Mouse (Mus musculus): ENCODE measurements around the gene Mrpl49. TPM values are rescaled to one million over a fixed set of nuclear protein-coding genes. Genes with fewer than 3 reads are reported as not detected.

Gene Mrpl49
- polyA plus RNA-seq, 1 experiment from 2014 or later, result 80.2 TPM

DNA sequence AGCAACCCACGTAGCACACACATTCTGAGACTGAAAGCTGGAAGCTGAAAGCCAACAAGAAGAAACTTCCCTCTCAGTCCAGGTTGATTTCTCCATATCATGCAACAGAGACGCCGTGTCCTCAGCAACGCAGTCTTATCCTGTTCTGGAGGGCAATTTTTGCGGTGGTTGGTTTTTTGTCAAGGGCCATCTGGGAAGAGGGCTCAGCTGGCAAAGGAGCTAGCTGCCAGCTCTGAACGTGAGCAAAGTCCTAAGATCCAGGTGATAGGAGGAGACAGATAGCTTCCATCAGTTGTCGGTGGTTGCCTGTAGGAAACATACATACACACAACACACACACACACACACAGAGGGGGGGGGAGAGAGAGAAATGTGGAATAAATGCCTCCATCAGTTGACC is 19.3 kb downstream of the Mrpl49 start:
- Histone ChIP-seq H3K36me3 (ENCODE audit: insufficient read depth) (no peaks in the 10 kb centered on the region), H3K9me3 (ENCODE audit: low read depth, low read length) (no peaks in the 10 kb centered on the region), H3K4me2 (no peak overlapping the region), H3K9ac (no peak overlapping the region), H3K27ac (ENCODE audit: low read depth) (no peak overlapping the region), H3K27me3 (ENCODE audit: insufficient read depth, low read length) (no peaks in the 10 kb centered on the region), H3K4me1 (ENCODE audit: insufficient read depth) (no peaks in the 10 kb centered on the region), H3K4me3 (ENCODE audit: low read depth, low read length) (no peak overlapping the region)
- no peak for TF ChIP-seq CTCF (IDR thresholded peaks at IDR 0.05; ENCODE audit: low read depth)
- no peak for DNase-seq
- WGBS, result 80% methylated on average over 7 of the region's 7 CpGs
- ATAC-seq (ENCODE audit: insufficient read depth), result no peak

DNA sequence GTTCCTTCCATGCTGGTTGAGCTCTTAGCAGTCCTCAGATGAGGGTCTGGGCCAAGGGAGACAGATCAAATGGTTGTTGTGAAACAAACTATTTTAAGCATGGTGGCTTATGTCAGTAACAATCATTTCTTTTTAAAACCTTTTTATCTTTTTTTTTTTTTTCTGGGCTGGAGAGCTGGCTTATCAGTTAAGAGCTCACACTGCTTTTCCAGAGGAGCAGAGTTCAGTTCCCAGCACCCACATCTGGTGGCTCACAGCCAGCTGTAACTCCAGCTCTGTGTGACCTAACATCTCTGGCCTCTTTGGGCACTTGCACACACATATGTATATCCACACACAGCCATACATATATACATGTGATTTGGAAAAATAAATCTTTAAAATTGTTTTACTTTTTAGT is 19.9 kb downstream of the Mrpl49 start:
- H3K27me3 ChIP-seq (ENCODE audit: insufficient read depth, low read length), result no peaks in the 10 kb centered on the region
- ATAC-seq (ENCODE audit: insufficient read depth) (no peak), DNase-seq (no peak)
- H3K9me3 ChIP-seq (ENCODE audit: low read depth, low read length), result no peaks in the 10 kb centered on the region
- no peaks in the 10 kb centered on the region for H3K4me1 ChIP-seq (ENCODE audit: insufficient read depth)
- H3K9ac ChIP-seq, result no peak overlapping the region
- H3K4me2 ChIP-seq, result no peak overlapping the region
- no peak overlapping the region for H3K4me3 ChIP-seq (ENCODE audit: low read depth, low read length)
- no peaks in the 10 kb centered on the region for H3K36me3 ChIP-seq (ENCODE audit: insufficient read depth)
- H3K27ac ChIP-seq (ENCODE audit: low read depth), result no peak overlapping the region
- TF ChIP-seq CTCF (IDR thresholded peaks at IDR 0.05; ENCODE audit: low read depth), result no peak

DNA sequence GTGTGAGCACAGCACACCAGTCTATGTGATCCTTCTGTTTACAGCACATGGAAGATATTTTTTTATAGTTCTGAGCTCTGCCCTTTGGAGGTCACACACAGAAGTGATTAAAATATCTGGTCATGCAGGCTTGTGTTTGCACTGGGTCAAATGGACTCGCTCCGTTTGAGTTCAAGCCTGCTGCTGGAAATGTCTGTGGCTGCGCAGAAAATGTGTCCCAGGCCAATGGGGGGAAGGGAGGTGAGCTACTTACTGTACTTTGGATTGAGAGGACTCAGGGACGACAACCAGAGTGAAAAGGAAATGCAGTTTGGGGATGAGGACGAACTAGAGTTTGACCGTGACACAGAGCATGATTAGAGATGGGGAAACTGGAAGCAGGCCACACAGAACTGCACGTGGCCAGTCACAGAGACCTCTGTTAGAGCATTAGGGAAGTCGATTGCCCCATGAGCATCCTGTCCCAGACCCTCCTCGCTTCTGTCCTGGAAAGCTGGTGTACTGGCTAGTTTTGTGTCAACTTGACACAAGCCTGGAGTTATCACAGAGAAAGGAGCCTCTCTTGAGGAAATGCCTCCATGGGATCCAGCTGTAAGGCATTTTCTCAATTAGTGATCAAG is 21.5 kb downstream of the Mrpl49 start:
- 66% methylated on average over 9 of the region's 9 CpGs for whole genome bisulfite sequencing
- Histone ChIP-seq H3K27ac (ENCODE audit: low read depth) (no peak overlapping the region), H3K36me3 (ENCODE audit: insufficient read depth) (no peaks in the 10 kb centered on the region), H3K4me3 (ENCODE audit: low read depth, low read length) (no peak overlapping the region), H3K4me1 (ENCODE audit: insufficient read depth) (no peaks in the 10 kb centered on the region), H3K9ac (no peak overlapping the region), H3K9me3 (ENCODE audit: low read depth, low read length) (no peaks in the 10 kb centered on the region), H3K27me3 (ENCODE audit: insufficient read depth, low read length) (no peaks in the 10 kb centered on the region), H3K4me2 (no peak overlapping the region)
- TF ChIP-seq CTCF (IDR thresholded peaks at IDR 0.05; ENCODE audit: low read depth), result no peak
- DNase-seq (no peak), ATAC-seq (ENCODE audit: insufficient read depth) (no peak)

DNA sequence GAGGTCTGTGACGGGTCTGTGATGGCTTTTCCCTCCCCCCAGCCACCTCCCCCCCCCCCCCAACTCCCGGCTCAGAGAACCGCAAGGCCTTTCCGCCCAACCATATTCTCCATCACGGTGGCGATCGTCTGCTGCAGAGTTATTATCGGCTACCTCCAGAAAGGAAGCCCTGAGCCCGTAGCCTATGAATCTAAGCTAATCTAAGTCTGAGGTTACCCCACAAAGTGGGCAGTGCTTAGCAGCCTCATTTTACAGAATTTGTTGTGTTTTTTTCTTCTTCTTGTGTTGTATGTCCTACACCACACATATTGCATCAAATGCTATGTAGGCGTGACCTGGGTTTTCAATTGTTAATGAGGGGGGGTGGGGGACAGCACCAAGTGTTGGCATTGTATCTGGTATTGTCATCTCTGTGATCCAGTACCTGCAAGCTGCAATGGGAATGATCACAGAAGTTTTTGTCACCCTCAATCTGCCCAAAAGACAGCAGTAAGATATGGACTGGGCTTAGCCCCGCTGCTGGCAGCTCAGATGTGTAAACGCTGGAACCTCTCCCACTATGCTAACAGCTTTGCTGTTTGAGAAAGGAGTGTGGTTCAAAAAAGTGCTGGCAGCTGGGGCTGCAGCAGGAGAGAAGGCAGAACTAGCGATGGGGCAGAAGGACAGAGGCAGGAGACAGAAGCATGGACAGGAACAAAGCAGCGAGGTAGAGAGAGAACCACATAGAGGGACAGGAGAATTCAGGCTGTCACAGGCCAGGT is 26.9 kb downstream of the Mrpl49 start:
- Histone ChIP-seq H3K4me1 (ENCODE audit: insufficient read depth) (no peaks in the 10 kb centered on the region), H3K4me3 (ENCODE audit: low read depth, low read length) (no peak overlapping the region), H3K4me2 (no peak overlapping the region), H3K9me3 (ENCODE audit: low read depth, low read length) (no peaks in the 10 kb centered on the region), H3K27me3 (ENCODE audit: insufficient read depth, low read length) (no peaks in the 10 kb centered on the region), H3K36me3 (ENCODE audit: insufficient read depth) (no peaks in the 10 kb centered on the region), H3K27ac (ENCODE audit: low read depth) (no peak overlapping the region), H3K9ac (no peak overlapping the region; the same call in 1 of the 2 replicates)
- no peak for TF ChIP-seq CTCF (IDR thresholded peaks at IDR 0.05; ENCODE audit: low read depth)
- no peak for DNase-seq
- ATAC-seq (ENCODE audit: insufficient read depth), result no peak
- WGBS, result 65% methylated on average over 14 of the region's 14 CpGs

DNA sequence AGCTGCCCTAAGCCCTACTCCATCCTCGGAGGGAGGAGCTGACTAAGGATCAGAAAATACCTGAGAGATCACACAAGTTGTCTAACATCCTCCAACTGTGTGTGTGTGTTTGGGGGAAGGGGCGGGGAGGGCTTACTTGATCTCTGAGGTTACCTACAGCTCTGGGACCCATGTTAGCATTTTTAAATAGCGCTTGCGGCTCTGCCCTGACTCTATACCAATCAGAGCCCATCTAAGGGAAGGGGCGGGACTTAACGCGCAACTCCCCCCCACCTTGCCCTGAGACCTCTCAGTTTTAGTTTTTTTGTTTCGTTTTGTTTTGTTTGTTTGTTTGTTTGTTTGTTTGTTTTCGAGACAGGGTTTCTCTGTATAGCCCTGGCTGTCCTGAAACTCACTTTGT is 28.2 kb downstream of the Mrpl49 start:
- no peak for TF ChIP-seq CTCF (IDR thresholded peaks at IDR 0.05; ENCODE audit: low read depth)
- no peaks in the 10 kb centered on the region for H3K4me1 ChIP-seq (ENCODE audit: insufficient read depth)
- no peaks in the 10 kb centered on the region for H3K27me3 ChIP-seq (ENCODE audit: insufficient read depth, low read length)
- no peaks in the 10 kb centered on the region for H3K36me3 ChIP-seq (ENCODE audit: insufficient read depth)
- H3K4me2 ChIP-seq, result no peak overlapping the region
- ATAC-seq (ENCODE audit: insufficient read depth) (no peak), DNase-seq (no peak)
- no peak overlapping the region for H3K9ac ChIP-seq
- H3K4me3 ChIP-seq (ENCODE audit: low read depth, low read length), result no peak overlapping the region
- H3K27ac ChIP-seq (ENCODE audit: low read depth), result no peak overlapping the region
- 76% methylated on average over 9 of the region's 9 CpGs for WGBS
- no peaks in the 10 kb centered on the region for H3K9me3 ChIP-seq (ENCODE audit: low read depth, low read length)

DNA sequence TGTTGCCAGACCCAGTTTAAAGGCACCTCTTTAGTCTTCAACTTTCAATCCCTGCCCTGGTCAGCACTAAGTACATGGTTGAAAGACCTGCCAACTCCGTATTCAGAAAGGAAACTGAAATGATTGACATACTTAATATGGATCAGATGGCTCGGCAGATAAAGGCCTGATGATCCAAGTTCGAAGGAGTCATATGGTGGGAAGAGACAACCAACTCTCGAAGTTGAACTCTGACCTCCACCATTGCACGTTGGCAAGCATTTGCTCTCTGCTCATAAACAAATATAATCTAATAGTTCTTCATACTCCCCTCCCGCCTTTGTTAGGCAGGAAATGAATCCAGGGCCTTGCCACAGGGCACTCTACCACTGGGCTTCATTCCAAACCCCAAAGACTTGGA is 28.6 kb downstream of the Mrpl49 start:
- no peaks in the 10 kb centered on the region for H3K4me1 ChIP-seq (ENCODE audit: insufficient read depth)
- H3K9me3 ChIP-seq (ENCODE audit: low read depth, low read length), result no peaks in the 10 kb centered on the region
- H3K36me3 ChIP-seq (ENCODE audit: insufficient read depth), result no peaks in the 10 kb centered on the region
- ATAC-seq (ENCODE audit: insufficient read depth) (no peak), DNase-seq (no peak)
- H3K4me2 ChIP-seq, result no peak overlapping the region
- H3K9ac ChIP-seq, result no peak overlapping the region
- WGBS, result 67% methylated on average over 6 of the region's 6 CpGs
- TF ChIP-seq CTCF (IDR thresholded peaks at IDR 0.05; ENCODE audit: low read depth), result no peak
- no peaks in the 10 kb centered on the region for H3K27me3 ChIP-seq (ENCODE audit: insufficient read depth, low read length)
- no peak overlapping the region for H3K4me3 ChIP-seq (ENCODE audit: low read depth, low read length)
- no peak overlapping the region for H3K27ac ChIP-seq (ENCODE audit: low read depth)

DNA sequence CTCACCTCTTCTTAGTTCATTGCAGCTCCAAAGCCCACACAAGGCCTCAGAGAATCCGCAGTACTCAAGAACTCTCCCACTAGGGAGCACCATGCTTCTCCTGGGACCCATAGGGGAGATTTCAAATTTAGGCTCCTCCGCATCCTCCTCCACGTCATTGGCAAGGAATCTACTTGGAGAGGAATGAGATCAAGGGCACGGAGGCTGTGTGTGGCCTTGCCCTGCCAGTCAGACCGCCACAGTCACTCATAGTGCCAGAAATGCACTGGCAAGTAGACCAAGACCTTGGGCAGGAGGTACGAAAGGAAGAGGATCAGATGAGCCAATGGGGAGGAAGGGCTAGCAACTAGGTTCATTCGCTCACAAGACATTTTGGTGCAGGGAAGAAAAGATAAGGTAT is 33.7 kb downstream of the Mrpl49 start:
- TF ChIP-seq CTCF (IDR thresholded peaks at IDR 0.05; ENCODE audit: low read depth), result no peak
- DNase-seq (no peak), ATAC-seq (ENCODE audit: insufficient read depth) (no peak)
- Histone ChIP-seq H3K9me3 (ENCODE audit: low read depth, low read length) (no peaks in the 10 kb centered on the region), H3K4me2 (no peak overlapping the region), H3K4me3 (ENCODE audit: low read depth, low read length) (no peak overlapping the region), H3K27me3 (ENCODE audit: insufficient read depth, low read length) (no peaks in the 10 kb centered on the region), H3K27ac (ENCODE audit: low read depth) (no peak overlapping the region), H3K9ac (no peak overlapping the region), H3K4me1 (ENCODE audit: insufficient read depth) (no peaks in the 10 kb centered on the region), H3K36me3 (ENCODE audit: insufficient read depth) (no peaks in the 10 kb centered on the region)
- WGBS, result 65% methylated on average over 7 of the region's 7 CpGs
